Mouse (Mus musculus) gastrocnemius, adult 2 months (tissue): Measurements from ENCODE around the gene Adgrd1. TPM values are rescaled to one million over a fixed set of nuclear protein-coding genes. Genes with fewer than 3 reads are reported as not detected.

ENCODE experiments used
- DNase-seq: peaks from one replicate; pipeline ENCODE4 v3.0.0; 2022
- H3K27ac ChIP-seq: fragments of 200-600 bp; 2 replicates; pipeline ENCODE4 v1.8.1; 2022; ENCODE audit warnings: mild to moderate bottlenecking
- H3K4me3 ChIP-seq: fragments of 200-600 bp; 2 replicates; pipeline ENCODE4 v1.8.1; 2022; ENCODE audit warnings: mild to moderate bottlenecking, moderate library complexity
- CTCF ChIP-seq: fragments of 200-600 bp; IDR thresholded peaks from 2 replicates; pipeline ENCODE4 v1.8.1; 2022; ENCODE audit warnings: antibody characterized with exemption, mild to moderate bottlenecking, moderate library complexity
- intact Hi-C: fragments of 180-260 bp; cut with DNase I; formaldehyde crosslinking; loops from one replicate; pipeline ENCODE4 v1.15.1; 2025
- total RNA-seq, 2 experiments: library from RNA; stranded (reverse); gene quantifications; 2 replicates each; pipeline ENCODE4 v1.2.3; 2021

Gene Adgrd1
- total RNA-seq, 2 experiments from 2014 or later, result 5.6 to 6.0 TPM

- intact Hi-C loops, result loop anchor here (10.0 kb wide), 1 partner anchor 108 kb away; no protein-coding TSS in a partner anchor
- H3K27ac ChIP-seq, result no peak overlapping the region
- TF ChIP-seq CTCF, result no peak
- DNase-seq, result no peak
- H3K4me3 ChIP-seq, result no peak overlapping the region
Observed at GRCm38 (mm10) chr5:129172533-129172932, 76.0 kb downstream of the Adgrd1 start.

GRCm38 (mm10) chr5:129175925-129176324, 79.4 kb downstream of the Adgrd1 start:
- no peak for TF ChIP-seq CTCF
- DNase-seq, result no peak
- Histone ChIP-seq H3K4me3 (no peak overlapping the region), H3K27ac (no peak overlapping the region)
- intact Hi-C loops, result loop anchor here (2.0 to 10.0 kb wide), 2 partner anchors 111 to 411 kb away; no protein-coding TSS in a partner anchor

GRCm38 (mm10) chr5:129177697-129178511, 81.4 kb downstream of the Adgrd1 start:
- peak; percentile 85 for DNase-seq
- H3K4me3 ChIP-seq, result peak overlapping the region; percentile 54
- peak; percentile 95; the same call in 1 of the 2 replicates for TF ChIP-seq CTCF
- intact Hi-C loops, result loop anchor here (1.0 to 10.0 kb wide), 3 partner anchors 113 to 416 kb away; no protein-coding TSS in a partner anchor
- H3K27ac ChIP-seq, result no peak overlapping the region

- no peak overlapping the region for H3K27ac ChIP-seq
- no peak overlapping the region for H3K4me3 ChIP-seq
- TF ChIP-seq CTCF, result no peak
- no peak for DNase-seq
- intact Hi-C loops, result loop anchor here (10.0 kb wide), 1 partner anchor 115 kb away; no protein-coding TSS in a partner anchor
Observed at GRCm38 (mm10) chr5:129179356-129179755, 82.8 kb downstream of the Adgrd1 start.

- no peak overlapping the region for H3K4me3 ChIP-seq
- DNase-seq, result no peak
- no peak overlapping the region for H3K27ac ChIP-seq
- TF ChIP-seq CTCF, result no peak
- intact Hi-C loops, result loop anchor here (10.0 kb wide), 2 partner anchors 115 to 175 kb away; no protein-coding TSS in a partner anchor
Observed at GRCm38 (mm10) chr5:129179995-129180714, 83.6 kb downstream of the Adgrd1 start.

- Histone ChIP-seq H3K4me3 (no peak overlapping the region), H3K27ac (no peak overlapping the region)
- intact Hi-C loops, result loop anchor here (10.0 kb wide), 1 partner anchor 174 kb away; no protein-coding TSS in a partner anchor
- TF ChIP-seq CTCF, result no peak
- no peak for DNase-seq
Observed at GRCm38 (mm10) chr5:129180715-129181228, 84.2 kb downstream of the Adgrd1 start.

- no peak overlapping the region for H3K4me3 ChIP-seq
- no peak for TF ChIP-seq CTCF
- DNase-seq, result no peak
- intact Hi-C loops, result loop anchor here (10.0 kb wide), 1 partner anchor 173 kb away; no protein-coding TSS in a partner anchor
- no peak overlapping the region for H3K27ac ChIP-seq
Observed at GRCm38 (mm10) chr5:129181450-129181849, 84.9 kb downstream of the Adgrd1 start.

GRCm38 (mm10) chr5:129182554-129182953, 86.0 kb downstream of the Adgrd1 start:
- TF ChIP-seq CTCF, result no peak
- intact Hi-C loops, result loop anchor here (10.0 kb wide), 1 partner anchor 172 kb away; no protein-coding TSS in a partner anchor
- Histone ChIP-seq H3K27ac (no peak overlapping the region), H3K4me3 (no peak overlapping the region)
- no peak for DNase-seq

- DNase-seq, result peak; percentile 52
- intact Hi-C loops, result loop anchor here (10.0 kb wide), 1 partner anchor 169 kb away; no protein-coding TSS in a partner anchor
- peak; percentile 63 for TF ChIP-seq CTCF
- Histone ChIP-seq H3K4me3 (no peak overlapping the region), H3K27ac (peak overlapping the region; percentile 40)
Observed at GRCm38 (mm10) chr5:129186260-129186659, 89.7 kb downstream of the Adgrd1 start.

GRCm38 (mm10) chr5:129186926-129187325, 90.4 kb downstream of the Adgrd1 start:
- intact Hi-C loops, result loop anchor here (10.0 kb wide), 1 partner anchor 168 kb away; no protein-coding TSS in a partner anchor
- no peak for DNase-seq
- Histone ChIP-seq H3K27ac (peak overlapping the region; percentile 40), H3K4me3 (no peak overlapping the region)
- no peak for TF ChIP-seq CTCF

GRCm38 (mm10) chr5:129189071-129189470, 92.5 kb downstream of the Adgrd1 start:
- Histone ChIP-seq H3K27ac (no peak overlapping the region), H3K4me3 (no peak overlapping the region)
- DNase-seq, result no peak
- intact Hi-C loops, result loop anchor here (10.0 kb wide), 1 partner anchor 166 kb away; no protein-coding TSS in a partner anchor
- TF ChIP-seq CTCF, result no peak

GRCm38 (mm10) chr5:129190077-129190476, 93.5 kb downstream of the Adgrd1 start:
- intact Hi-C loops, result no loop called here
- Histone ChIP-seq H3K27ac (no peak overlapping the region), H3K4me3 (no peak overlapping the region)
- no peak for TF ChIP-seq CTCF
- no peak for DNase-seq
